Mouse (Mus musculus) myocyte (in vitro differentiated cells): ENCODE data around the gene Fam172a.

Experiments used
- CEBPB ChIP-seq: IDR thresholded peaks from 2 replicates; pipeline ENCODE4 v1.6.1; 2011; ENCODE audit warnings: mild to moderate bottlenecking, moderate library complexity; ENCODE audit not compliant: poor library complexity, insufficient read depth, severe bottlenecking
- E2F4 ChIP-seq: IDR thresholded peaks from one replicate; pipeline ENCODE4 v1.6.1; 2011; ENCODE audit warnings: mild to moderate bottlenecking, control low read depth, moderate library complexity; ENCODE audit not compliant: insufficient read depth
- MAX ChIP-seq: IDR thresholded peaks from one replicate; pipeline ENCODE4 v1.6.1; 2011; ENCODE audit warnings: low read depth, mild to moderate bottlenecking, control low read depth
- MYOD1 ChIP-seq, 3 experiments: IDR thresholded peaks; one replicate each; pipeline ENCODE4 v1.6.1; 2011; ENCODE audit warnings: control low read depth in 2 of 3, low read depth in 2 of 3, mild to moderate bottlenecking in 2 of 3, moderate library complexity in 1 of 3; ENCODE audit not compliant: insufficient read length in 2 of 3, control insufficient read depth in 1 of 3
- MYOG ChIP-seq, 3 experiments: IDR thresholded peaks; one replicate each; pipeline ENCODE4 v1.6.1; 2011; ENCODE audit warnings: control low read depth in 2 of 3, low read depth in 2 of 3, mild to moderate bottlenecking in 2 of 3; ENCODE audit not compliant: insufficient read length in 2 of 3, control insufficient read depth in 1 of 3, insufficient read depth in 1 of 3
- POLR2A ChIP-seq: IDR thresholded peaks from one replicate; pipeline ENCODE4 v1.6.1; 2011; ENCODE audit warnings: low read depth, mild to moderate bottlenecking, control low read depth, moderate library complexity; ENCODE audit not compliant: insufficient read length
- POLR2AphosphoS2 ChIP-seq: IDR thresholded peaks from one replicate; pipeline ENCODE4 v1.6.1; 2011; ENCODE audit warnings: low read depth, control low read depth; ENCODE audit not compliant: insufficient read length
- REST ChIP-seq: IDR thresholded peaks from one replicate; pipeline ENCODE4 v1.6.1; 2011; ENCODE audit warnings: mild to moderate bottlenecking, control low read depth, moderate library complexity; ENCODE audit not compliant: insufficient read depth, insufficient read length
- SRF ChIP-seq: IDR thresholded peaks from one replicate; pipeline ENCODE4 v1.6.1; 2011; ENCODE audit warnings: low read depth; ENCODE audit not compliant: control insufficient read depth, insufficient read length
- TCF12 ChIP-seq: IDR thresholded peaks from one replicate; pipeline ENCODE4 v1.6.1; 2011; ENCODE audit warnings: mild to moderate bottlenecking, control low read depth; ENCODE audit not compliant: poor library complexity, insufficient read depth, severe bottlenecking
- TCF3 ChIP-seq: IDR thresholded peaks from one replicate; pipeline ENCODE4 v1.6.1; 2011; ENCODE audit warnings: low read depth, control low read depth; ENCODE audit not compliant: insufficient read length
- USF1 ChIP-seq: IDR thresholded peaks from one replicate; pipeline ENCODE4 v1.6.1; 2011; ENCODE audit warnings: low read depth, mild to moderate bottlenecking, control low read depth, moderate library complexity

- no peak for TF ChIP-seq POLR2AphosphoS2
- no peak for TF ChIP-seq POLR2A
- TF ChIP-seq USF1: no peak
- no peak for TF ChIP-seq E2F4
- no peak for TF ChIP-seq MAX
- TF ChIP-seq TCF12: no peak
- peak; percentile 52 for TF ChIP-seq CEBPB
- TF ChIP-seq MYOD1 (IDR thresholded peaks at IDR 0.05; ENCODE audit: control insufficient read depth in 1 of 3, insufficient read length in 2 of 3, low read depth in 2 of 3): no peak
- no peak for TF ChIP-seq REST
- TF ChIP-seq TCF3: no peak
- TF ChIP-seq MYOG (IDR thresholded peaks at IDR 0.05; ENCODE audit: control insufficient read depth in 1 of 3, insufficient read depth in 1 of 3, insufficient read length in 2 of 3, low read depth in 2 of 3): no peak
- TF ChIP-seq SRF: no peak
Measured at GRCm38 (mm10) chr13:78095071-78095973, 393.5 kb downstream of the Fam172a start.
